Mouse (Mus musculus) gastrocnemius, adult 8-10 months (tissue): ENCODE data around the gene Asap3. TPM values are rescaled to one million over a fixed set of nuclear protein-coding genes. Genes with fewer than 3 reads are reported as not detected.

Experiments used
- DNase-seq, 2 experiments: peaks; one replicate each; pipeline ENCODE4 v3.0.0; 2022; ENCODE audit warnings: low spot score in 2 of 2
- total RNA-seq, 4 experiments: library from RNA; stranded (reverse); gene quantifications; 2 replicates each; pipeline ENCODE4 v1.2.4; 2022

Asap3 gene
- total RNA-seq, 4 experiments from 2014 or later, result 0.92 to 1.3 (median 1.1) TPM

DNA sequence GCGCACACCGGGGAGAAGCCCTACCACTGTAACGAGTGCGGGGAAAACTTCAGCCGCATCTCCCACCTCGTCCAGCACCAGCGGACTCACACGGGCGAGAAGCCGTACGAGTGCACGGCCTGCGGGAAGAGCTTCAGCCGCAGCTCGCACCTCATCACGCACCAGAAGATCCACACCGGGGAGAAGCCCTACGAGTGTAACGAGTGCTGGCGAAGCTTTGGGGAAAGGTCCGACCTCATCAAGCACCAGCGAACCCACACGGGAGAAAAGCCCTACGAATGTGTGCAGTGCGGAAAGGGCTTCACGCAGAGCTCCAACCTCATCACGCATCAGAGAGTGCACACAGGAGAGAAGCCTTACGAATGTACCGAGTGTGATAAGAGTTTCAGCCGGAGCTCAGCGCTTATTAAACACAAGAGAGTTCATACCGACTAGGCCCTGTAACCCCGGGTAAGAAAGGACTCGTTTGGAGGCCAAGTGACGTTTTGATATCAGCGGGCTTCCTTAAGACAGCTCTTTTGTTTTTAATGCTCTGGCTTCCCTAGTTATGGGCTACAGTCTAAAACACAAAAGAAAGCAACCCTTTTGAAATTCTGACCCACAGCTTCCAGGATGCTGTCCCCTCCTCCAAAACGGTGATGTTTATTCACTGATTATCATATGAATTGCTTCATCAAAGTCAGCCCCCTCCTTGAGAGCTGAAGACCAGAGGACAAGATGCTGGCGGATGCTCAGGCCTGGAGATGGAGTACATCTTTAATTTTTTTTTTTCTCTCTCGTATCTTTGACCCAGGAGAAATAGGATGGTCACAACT, 84.8 kb downstream of the Asap3 start:
- no peak for DNase-seq

DNA sequence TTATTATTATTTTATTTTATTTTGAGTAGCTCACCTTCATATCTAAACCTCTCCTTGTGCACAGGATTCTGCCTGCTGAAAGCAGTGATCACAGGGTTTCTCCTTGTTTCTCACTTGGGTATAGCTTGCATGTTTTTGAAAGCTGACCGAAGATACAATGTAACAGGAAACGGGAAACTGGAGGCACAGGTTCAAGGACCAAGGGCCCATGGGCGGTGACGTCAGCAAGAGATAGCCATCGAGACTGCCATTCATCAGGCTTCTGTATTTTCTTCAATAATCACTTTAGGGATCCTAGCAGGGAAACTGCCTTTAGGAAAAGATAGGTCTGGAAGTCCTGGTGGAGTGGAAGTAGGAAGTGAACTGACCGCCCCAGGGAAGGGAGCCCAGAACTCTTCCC, 85.5 kb downstream of the Asap3 start:
- DNase-seq, result no peak

Other genes with a start within 250 kb of the Asap3 start
- gene Gale, start 242.6 kb upstream of the Asap3 start, total RNA-seq, result 1 to 10 TPM in 1 of 4 experiments, under 1 TPM in 2, not detected in 1; 0.40 to 1.3 (median 0.72) TPM
- 10 to 100 TPM; 27.0 to 33.7 (median 30.8) TPM for gene Lypla2, start 233.7 kb upstream of the Asap3 start, total RNA-seq
- gene Pithd1, start 219.1 kb upstream of the Asap3 start, total RNA-seq, result 10 to 100 TPM; 26.9 to 31.9 (median 28.9) TPM
- 10 to 100 TPM; 56.6 to 70.4 (median 62.9) TPM for gene Eloa, start 184.6 kb upstream of the Asap3 start, total RNA-seq
- gene Rpl11, start 152.9 kb upstream of the Asap3 start, total RNA-seq, result 100 to 1,000 TPM; 119 to 244 (median 192) TPM
- 10 to 100 TPM in 1 of 4 experiments, 1 to 10 TPM in 3; 8.7 to 16.7 (median 9.6) TPM for gene Id3, start 62.9 kb upstream of the Asap3 start, total RNA-seq
- gene E2f2, start 34.0 kb upstream of the Asap3 start, total RNA-seq, result 1 to 10 TPM in 3 of 4 experiments, under 1 TPM in 1; 0.85 to 1.7 (median 1.5) TPM
- gene Tcea3, start 41.4 kb downstream of the Asap3 start, total RNA-seq, result 100 to 1,000 TPM; 380 to 439 (median 413) TPM
- gene Zfp46, start 78.3 kb downstream of the Asap3 start, total RNA-seq, result 10 to 100 TPM; 21.2 to 27.1 (median 24.9) TPM
- gene Hnrnpr, start 104.6 kb downstream of the Asap3 start, total RNA-seq, result 10 to 100 TPM; 18.3 to 26.7 (median 21.0) TPM
- not detected for gene Htr1d, start 217.2 kb downstream of the Asap3 start, total RNA-seq